Mouse (Mus musculus) forebrain, embryonic 14.5 days (tissue): ENCODE measurements around the gene Sertad2. TPM values are rescaled to one million over a fixed set of nuclear protein-coding genes. Genes with fewer than 3 reads are reported as not detected.
A peak's percentile ranks its signal among the peaks of the same experiment; 100 is the strongest.

ENCODE experiments used
- ATAC-seq: fragments of 200-750 bp; cut with Nextera tagmentation; 2 replicates; pipeline ENCODE4 v1.8.0; 2017; ENCODE audit warnings: mild to moderate bottlenecking, moderate library complexity
- DNase-seq: peaks from one replicate; pipeline ENCODE4 v3.0.0-alpha.2; 2015; ENCODE audit warnings: low spot score
- H3K27ac ChIP-seq: fragments of 300-500 bp; sonication (generic); 2 replicates; pipeline ENCODE4 v1.5.1; 2014; ENCODE audit warnings: low read depth, mild to moderate bottlenecking, control low read depth, low read length, moderate library complexity
- H3K27me3 ChIP-seq: fragments of 300-500 bp; sonication (generic); replicated peaks from 2 replicates; pipeline ENCODE4 v1.6.1; 2014; ENCODE audit warnings: low read length, control low read depth, mixed read lengths; ENCODE audit not compliant: control insufficient read depth, insufficient read depth
- H3K36me3 ChIP-seq: fragments of 300-500 bp; sonication (generic); 2 replicates; pipeline ENCODE4 v1.6.1; 2014; ENCODE audit warnings: low read length, control low read depth; ENCODE audit not compliant: control insufficient read depth, insufficient read depth
- H3K4me1 ChIP-seq: fragments of 300-500 bp; sonication (generic); 2 replicates; pipeline ENCODE4 v1.6.1; 2014; ENCODE audit warnings: antibody characterized with exemption, low read length, control low read depth; ENCODE audit not compliant: control insufficient read depth, insufficient read depth
- H3K4me2 ChIP-seq: fragments of 300-500 bp; sonication (generic); 2 replicates; pipeline ENCODE4 v1.6.1; 2014; ENCODE audit warnings: mild to moderate bottlenecking, control low read depth, low read length
- H3K4me3 ChIP-seq: fragments of 300-500 bp; sonication (generic); 2 replicates; pipeline ENCODE4 v1.5.1; 2014; ENCODE audit warnings: low read depth, low read length, control low read depth
- H3K9ac ChIP-seq: fragments of 300-500 bp; sonication (generic); 2 replicates; pipeline ENCODE4 v1.6.1; 2014; ENCODE audit warnings: mild to moderate bottlenecking, low read length, control low read depth, moderate library complexity
- H3K9me3 ChIP-seq: fragments of 300-500 bp; sonication (generic); replicated peaks from 2 replicates; pipeline ENCODE4 v1.6.1; 2016; ENCODE audit warnings: low read length, control low read depth, mixed read lengths; ENCODE audit not compliant: control insufficient read depth
- WGBS: fragments of 180-500 bp; shearing (Covaris S2); extraction: QIAGEN DNeasy Blood & Tissue Kit; methylation state at CpG from one replicate; pipeline ENCODE4 v1.1.7; 2014; 5-methylcytosine and 5-hydroxymethylcytosine counted together
- polyA plus RNA-seq: library from polyadenylated mRNA; unstranded; fragments of >200 nt; fragmentation: Nextera tagmentation; extraction: Ambion mirVana; gene quantifications from 2 replicates; pipeline ENCODE4 v1.2.1, GENCODE M21; 2014

Gene Sertad2
- polyA plus RNA-seq, 1 experiment from 2014 or later: 23.2 TPM

- peaks cover 25% of the 10 kb centered on the region for H3K4me1 ChIP-seq
- H3K4me2 ChIP-seq: no peak overlapping the region
- no peak overlapping the region for H3K4me3 ChIP-seq
- ATAC-seq (no peak), DNase-seq (no peak)
- no peaks in the 10 kb centered on the region for H3K9me3 ChIP-seq
- 84% methylated on average over 1 of the region's 1 CpGs for WGBS
- no peaks in the 10 kb centered on the region for H3K27me3 ChIP-seq
- H3K36me3 ChIP-seq: no peaks in the 10 kb centered on the region
- H3K9ac ChIP-seq: no peak overlapping the region
- no peak overlapping the region for H3K27ac ChIP-seq
These were observed 91.5 kb downstream of the Sertad2 start for GRCm38 (mm10) chr11:20634543-20634942.

- Histone ChIP-seq H3K27ac (no peak overlapping the region), H3K9ac (peak overlapping the region; percentile 17; the same call in 1 of the 2 replicates), H3K4me2 (peak overlapping the region; percentile 23; the same call in 1 of the 2 replicates), H3K4me3 (no peak overlapping the region), H3K36me3 (no peaks in the 10 kb centered on the region), H3K27me3 (no peaks in the 10 kb centered on the region), H3K4me1 (peaks cover 33% of the 10 kb centered on the region), H3K9me3 (no peaks in the 10 kb centered on the region)
- 9% methylated on average over 6 of the region's 6 CpGs for WGBS
- ATAC-seq (no peak), DNase-seq (no peak)
These were observed 92.6 kb downstream of the Sertad2 start for GRCm38 (mm10) chr11:20635646-20636045.

GRCm38 (mm10) chr11:20636114-20636513, 93.1 kb downstream of the Sertad2 start:
- Histone ChIP-seq H3K27me3 (no peaks in the 10 kb centered on the region), H3K36me3 (no peaks in the 10 kb centered on the region), H3K27ac (no peak overlapping the region), H3K4me1 (peaks cover 34% of the 10 kb centered on the region), H3K9ac (no peak overlapping the region), H3K4me2 (no peak overlapping the region), H3K4me3 (no peak overlapping the region), H3K9me3 (no peaks in the 10 kb centered on the region)
- 57% methylated on average over 4 of the region's 4 CpGs for WGBS
- DNase-seq: no peak
- ATAC-seq: no peak

GRCm38 (mm10) chr11:20637060-20637459, 94.0 kb downstream of the Sertad2 start:
- no peak overlapping the region for H3K27ac ChIP-seq
- no peaks in the 10 kb centered on the region for H3K9me3 ChIP-seq
- H3K9ac ChIP-seq: no peak overlapping the region
- H3K4me1 ChIP-seq: peaks cover 34% of the 10 kb centered on the region
- no peaks in the 10 kb centered on the region for H3K36me3 ChIP-seq
- DNase-seq: no peak
- no peak for ATAC-seq
- H3K4me2 ChIP-seq: no peak overlapping the region
- no peak overlapping the region for H3K4me3 ChIP-seq
- H3K27me3 ChIP-seq: no peaks in the 10 kb centered on the region

GRCm38 (mm10) chr11:20638841-20639240, 95.8 kb downstream of the Sertad2 start:
- no peaks in the 10 kb centered on the region for H3K36me3 ChIP-seq
- H3K4me3 ChIP-seq: no peak overlapping the region
- H3K9ac ChIP-seq: no peak overlapping the region
- ATAC-seq (no peak), DNase-seq (peak; percentile 70)
- H3K4me2 ChIP-seq: no peak overlapping the region
- no peaks in the 10 kb centered on the region for H3K27me3 ChIP-seq
- peaks cover 22% of the 10 kb centered on the region for H3K4me1 ChIP-seq
- H3K27ac ChIP-seq: no peak overlapping the region
- no peaks in the 10 kb centered on the region for H3K9me3 ChIP-seq
- WGBS: 26% methylated on average over 3 of the region's 3 CpGs

GRCm38 (mm10) chr11:20639918-20640447, 96.9 kb downstream of the Sertad2 start:
- H3K4me2 ChIP-seq: peak overlapping the region; percentile 39
- peak overlapping the region; percentile 37; the same call in 1 of the 2 replicates for H3K9ac ChIP-seq
- H3K27me3 ChIP-seq: no peaks in the 10 kb centered on the region
- ATAC-seq: peak; percentile 93
- peaks cover 25% of the 10 kb centered on the region for H3K4me1 ChIP-seq
- 2% methylated on average over 11 of the region's 11 CpGs for WGBS
- H3K27ac ChIP-seq: peak overlapping the region; percentile 70
- H3K4me3 ChIP-seq: no peak overlapping the region
- H3K36me3 ChIP-seq: no peaks in the 10 kb centered on the region
- H3K9me3 ChIP-seq: no peaks in the 10 kb centered on the region
- DNase-seq: peak; percentile 86

GRCm38 (mm10) chr11:20642321-20642720, 99.3 kb downstream of the Sertad2 start:
- H3K9me3 ChIP-seq: no peaks in the 10 kb centered on the region
- DNase-seq: no peak
- no peak overlapping the region for H3K9ac ChIP-seq
- WGBS: 84% methylated on average over 5 of the region's 5 CpGs
- no peak overlapping the region for H3K27ac ChIP-seq
- no peaks in the 10 kb centered on the region for H3K27me3 ChIP-seq
- no peak overlapping the region for H3K4me3 ChIP-seq
- H3K36me3 ChIP-seq: no peaks in the 10 kb centered on the region
- peaks cover 29% of the 10 kb centered on the region for H3K4me1 ChIP-seq
- ATAC-seq: no peak
- H3K4me2 ChIP-seq: no peak overlapping the region

GRCm38 (mm10) chr11:20643161-20643560, 100.1 kb downstream of the Sertad2 start:
- Histone ChIP-seq H3K4me3 (no peak overlapping the region), H3K9me3 (no peaks in the 10 kb centered on the region), H3K4me1 (peaks cover 37% of the 10 kb centered on the region), H3K4me2 (no peak overlapping the region), H3K9ac (no peak overlapping the region), H3K27ac (no peak overlapping the region), H3K36me3 (peaks cover 3% of the 10 kb centered on the region; the same call in 1 of the 2 replicates), H3K27me3 (no peaks in the 10 kb centered on the region)
- 81% methylated on average over 5 of the region's 5 CpGs for WGBS
- ATAC-seq: no peak
- DNase-seq: no peak

GRCm38 (mm10) chr11:20644166-20644565, 101.1 kb downstream of the Sertad2 start:
- H3K36me3 ChIP-seq: peaks cover 10% of the 10 kb centered on the region; the same call in 1 of the 2 replicates
- H3K9ac ChIP-seq: no peak overlapping the region
- no peaks in the 10 kb centered on the region for H3K9me3 ChIP-seq
- peaks cover 40% of the 10 kb centered on the region for H3K4me1 ChIP-seq
- WGBS: 97% methylated on average over 1 of the region's 1 CpGs
- DNase-seq (no peak), ATAC-seq (no peak)
- H3K27ac ChIP-seq: no peak overlapping the region
- H3K4me3 ChIP-seq: no peak overlapping the region
- H3K27me3 ChIP-seq: no peaks in the 10 kb centered on the region
- H3K4me2 ChIP-seq: no peak overlapping the region
